In genomic region chr11:53428716-53429057, GRCm38 (mm10) we compare ENCODE assay signal across 20 mouse cellular contexts. TPM values are rescaled to one million over a fixed set of nuclear protein-coding genes. Genes with fewer than 3 reads are reported as not detected.
"Had no signal": no experiment of that assay in that cellular context is flagged by ENCODE, and none has a peak within 500 bp of the region (broad histone marks: within the 10 kb centered on the region; RNA-seq: fewer than 3 reads in every experiment).

No protein-coding gene starts in this region.

- ATAC-seq: midbrain, embryonic 16.5 days had no signal

- H3K9me3 ChIP-seq: midbrain, embryonic 10.5 days; midbrain, embryonic 12.5 days; neural tube, embryonic 12.5 days had no signal

- H3K27me3 ChIP-seq: midbrain, embryonic 12.5 days; neural tube, embryonic 12.5 days had no signal

- H3K9ac ChIP-seq: liver, embryonic 14.5 days; lung, embryonic 14.5 days; midbrain, embryonic 12.5 days; neural tube, embryonic 12.5 days had no signal

- H3K27ac ChIP-seq: liver, embryonic 14.5 days; midbrain, embryonic 10.5 days; midbrain, embryonic 12.5 days; neural tube, embryonic 12.5 days had no signal

- DNase-seq: lung, embryonic 14.5 days; lung, postnatal 10 days; lung, postnatal 4 days; midbrain, embryonic 14.5 days; right cerebral cortex, postnatal 14 days; spleen, adult 18-20 months; thymus, adult 18-20 months; thymus, postnatal 14 days; thymus, postnatal 36 days had no signal

- H3K4me3 ChIP-seq: neural tube, embryonic 12.5 days had no signal

RNA-seq across cellular contexts. Expression of gene Gdf9, which starts 2.1 kb away (rescaled TPM):
- total RNA-seq: neutrophil, adult 5-6 weeks had no signal

RNA-seq across cellular contexts. Expression of gene Leap2, which starts 5.7 kb away (rescaled TPM):
- total RNA-seq: megakaryocyte, adult 5-6 weeks; neutrophil, adult 5-6 weeks had no signal
- polyA plus RNA-seq: lung, embryonic 14.5 days; lung, embryonic 16.5 days; midbrain, embryonic 10.5 days; midbrain, embryonic 12.5 days; midbrain, embryonic 14.5 days; midbrain, embryonic 16.5 days; neural tube, embryonic 12.5 days; neural tube, embryonic 14.5 days had no signal

RNA-seq across cellular contexts. Expression of gene Gm10447, which starts 28.2 kb away (rescaled TPM):
- total RNA-seq: megakaryocyte-erythroid progenitor cell, adult 5-6 weeks; neutrophil, adult 5-6 weeks had no signal
- polyA plus RNA-seq: lung, embryonic 14.5 days; midbrain, embryonic 10.5 days; midbrain, embryonic 12.5 days; midbrain, embryonic 14.5 days; neural tube, embryonic 14.5 days; thymus, postnatal 0 days had no signal

RNA-seq across cellular contexts. Expression of gene Shroom1, which starts 28.3 kb away (rescaled TPM):
- total RNA-seq: megakaryocyte-erythroid progenitor cell, adult 5-6 weeks; neutrophil, adult 5-6 weeks had no signal
